Mouse (Mus musculus): ENCODE data around the gene Lce1l. TPM values are rescaled to one million over a fixed set of nuclear protein-coding genes. Genes with fewer than 3 reads are reported as not detected.
"Not testable (repeated sequence)": the region's sequence is repeated elsewhere in the genome, so short reads cannot be mapped to it uniquely, and the experiment has no call there.

The Lce1l gene
- not detected in 2 replicates for total RNA-seq (2014; fragmentation: Nextera tagmentation)
- total RNA-seq (2017) = not detected in 2 replicates

DNA sequence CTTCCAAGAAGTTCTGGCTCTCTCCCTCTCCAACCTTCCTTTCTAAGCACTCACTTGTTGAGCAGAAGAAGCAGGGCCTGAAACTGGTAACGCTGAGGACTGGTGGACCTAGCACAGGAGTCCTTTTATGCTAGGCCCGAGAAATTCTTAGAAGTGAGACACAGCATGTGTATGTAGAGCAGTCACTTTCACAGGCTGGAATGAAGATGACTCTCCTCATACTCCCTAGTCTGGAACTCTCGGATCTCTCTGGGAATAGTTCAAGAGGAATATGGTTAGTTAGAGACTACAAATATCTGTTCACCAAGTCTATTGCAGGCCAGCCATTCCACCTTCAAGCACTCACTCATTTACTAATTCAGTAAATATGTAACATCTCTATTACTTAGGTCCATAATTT lies at the start of gene Lce1l:
Lce1l (minus strand) TSS at position 101 of the 400 bp plus-strand sequence.
- no peak for ATAC-seq (replicated peaks; ENCODE audit: low FRiP score, low TSS enrichment, poor library complexity, severe bottlenecking)

DNA sequence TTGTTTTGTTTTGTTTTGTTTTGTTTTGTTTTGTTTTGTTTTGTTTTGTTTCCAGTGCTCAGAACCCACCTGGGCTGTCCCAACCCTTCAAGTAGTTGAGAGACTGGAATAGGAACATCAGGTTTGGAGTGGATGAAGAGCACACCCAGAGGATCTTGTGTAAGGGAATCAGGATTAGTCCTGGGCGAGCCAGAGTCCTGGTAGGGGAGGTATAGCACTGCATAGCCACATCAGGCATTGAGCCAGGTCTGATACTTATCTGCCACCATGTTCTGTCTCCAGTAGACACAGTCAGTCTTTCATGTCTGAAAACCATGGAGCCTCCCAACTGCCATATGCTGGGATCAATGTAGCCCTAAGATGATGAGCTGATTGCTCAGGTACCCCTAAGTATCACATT lies 43.4 kb upstream of the Lce1l start:
- ATAC-seq (replicated peaks; ENCODE audit: low FRiP score, low TSS enrichment, poor library complexity, severe bottlenecking) = no peak

DNA sequence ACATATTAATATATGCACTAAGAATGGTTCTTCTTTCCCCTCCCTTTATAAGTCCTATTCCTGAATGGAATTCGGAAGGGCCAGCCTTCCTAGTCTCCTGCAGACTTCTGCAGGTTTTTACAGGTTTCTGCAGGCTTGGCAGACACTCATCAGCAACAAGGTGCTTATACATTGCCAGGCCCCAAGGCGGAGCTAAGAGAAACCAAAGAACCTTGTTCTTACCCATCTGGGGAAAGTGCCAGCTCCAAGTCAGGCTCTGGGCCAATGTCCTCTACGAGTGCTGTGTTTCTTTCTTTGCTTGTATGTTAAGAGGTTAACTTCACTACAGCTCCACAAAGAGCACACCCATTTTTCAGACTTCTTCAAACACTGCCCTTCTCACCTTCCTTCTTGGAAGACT lies 43.0 kb upstream of the Lce1l start:
- no peak for ATAC-seq (replicated peaks; ENCODE audit: low FRiP score, low TSS enrichment, poor library complexity, severe bottlenecking)

DNA sequence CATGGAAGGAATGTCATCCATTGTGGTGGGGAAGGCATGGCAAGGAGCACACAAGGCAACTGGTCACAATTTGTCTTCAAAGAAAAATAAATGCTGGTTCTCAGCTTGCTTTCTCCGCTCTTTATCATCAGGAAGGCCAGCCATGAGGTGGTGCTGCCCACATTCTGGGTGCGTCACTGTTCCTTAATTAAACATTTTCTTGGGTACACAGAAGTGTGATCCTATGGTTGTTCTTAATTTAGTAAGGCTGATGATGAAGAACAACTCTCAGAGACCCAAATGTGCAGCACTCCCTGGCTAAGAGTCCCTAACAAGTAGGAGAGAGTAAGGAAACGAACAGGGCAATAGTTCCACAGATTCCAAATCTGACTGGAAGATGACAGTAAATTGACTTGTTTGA lies 23.1 kb upstream of the Lce1l start:
- no peak for ATAC-seq (replicated peaks; ENCODE audit: low FRiP score, low TSS enrichment, poor library complexity, severe bottlenecking)

DNA sequence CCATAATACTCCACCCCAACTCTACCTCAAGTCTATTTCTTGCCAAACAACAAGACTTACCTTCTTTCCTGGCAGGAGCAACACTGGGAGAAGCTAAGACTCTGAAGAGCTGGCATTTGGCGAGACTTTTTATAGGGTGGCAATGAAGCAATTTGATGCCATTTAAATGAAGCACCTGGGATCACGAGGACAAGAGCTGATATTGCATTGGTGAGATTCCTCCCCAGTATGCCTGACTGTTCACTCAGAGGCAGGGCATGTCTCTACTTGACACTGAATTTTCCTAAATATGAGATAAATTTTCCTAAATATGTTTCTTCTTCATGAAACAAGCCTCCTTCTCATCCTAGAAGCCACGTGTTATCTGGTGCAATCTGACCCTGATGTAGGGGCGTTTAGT lies 19.0 kb upstream of the Lce1l start, which contains the start of gene 2310050C09Rik:
2310050C09Rik (minus strand) TSS at position 101 of the 400 bp plus-strand sequence.
- ATAC-seq (replicated peaks; ENCODE audit: low FRiP score, low TSS enrichment, poor library complexity, severe bottlenecking) = no peak

DNA sequence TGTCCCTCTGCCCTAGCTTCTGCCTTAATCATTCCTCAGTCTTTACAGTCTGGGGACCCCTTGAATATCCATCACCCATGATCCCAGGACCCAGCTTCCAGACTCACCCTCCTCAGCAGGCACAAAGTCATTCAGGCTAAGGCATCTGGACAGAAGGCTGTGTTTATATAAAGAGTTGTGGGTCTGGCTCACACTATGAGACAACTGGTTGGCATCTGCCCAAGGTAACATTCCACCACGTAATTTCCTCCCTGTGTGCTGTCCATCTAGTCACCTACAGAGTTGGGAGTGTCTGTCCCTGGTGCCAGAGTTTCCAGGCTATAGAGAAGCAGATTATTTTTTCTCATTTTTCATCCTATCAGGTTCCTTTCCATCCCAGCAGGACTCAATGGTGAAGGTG lies 24.0 kb downstream of the Lce1l start, which contains the start of gene Kprp:
Kprp (minus strand) TSS at position 140 of the 400 bp plus-strand sequence.
- ATAC-seq (replicated peaks; ENCODE audit: low FRiP score, low TSS enrichment, poor library complexity, severe bottlenecking) = no peak

DNA sequence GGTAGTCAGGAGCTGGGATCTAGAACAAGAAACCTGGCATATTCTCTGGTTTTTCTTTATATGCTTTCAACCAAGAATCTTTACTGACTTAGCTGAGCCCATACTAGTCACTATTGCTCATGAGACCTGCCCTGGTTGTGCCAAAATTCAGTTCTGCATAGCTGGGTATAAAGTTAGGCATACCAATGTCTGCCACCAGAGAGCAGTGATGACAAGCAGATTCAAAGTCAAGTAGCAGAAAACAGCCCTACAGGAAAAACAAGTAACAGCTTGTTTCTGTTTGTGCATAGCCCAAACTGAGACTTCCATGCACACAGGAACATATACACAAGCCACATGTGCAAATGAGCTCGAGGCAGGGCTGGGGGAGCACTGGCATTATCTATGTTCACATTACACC lies 25.3 kb downstream of the Lce1l start:
- no peak for ATAC-seq (replicated peaks; ENCODE audit: low FRiP score, low TSS enrichment, poor library complexity, severe bottlenecking)

DNA sequence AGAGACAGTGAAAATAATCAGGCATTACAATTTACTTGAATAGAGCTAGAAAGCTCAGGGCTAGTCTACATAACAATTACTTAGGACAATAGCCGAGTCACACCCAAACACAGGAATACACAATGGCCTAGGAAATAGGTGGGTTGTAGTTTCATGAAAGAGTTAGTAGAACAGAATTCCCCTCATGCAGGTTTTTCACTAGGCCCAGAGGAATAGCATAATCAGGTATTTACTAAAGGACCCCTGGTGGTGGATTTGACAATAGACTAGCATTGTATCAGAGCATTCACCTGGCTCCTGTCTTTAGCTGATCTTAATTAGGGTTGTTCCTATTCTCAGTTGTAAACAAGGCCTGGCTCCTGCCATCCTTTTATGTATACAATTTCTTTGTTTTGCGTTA lies 35.0 kb downstream of the Lce1l start:
- not testable (repeated sequence) for ATAC-seq (replicated peaks; ENCODE audit: low FRiP score, low TSS enrichment, poor library complexity, severe bottlenecking)

DNA sequence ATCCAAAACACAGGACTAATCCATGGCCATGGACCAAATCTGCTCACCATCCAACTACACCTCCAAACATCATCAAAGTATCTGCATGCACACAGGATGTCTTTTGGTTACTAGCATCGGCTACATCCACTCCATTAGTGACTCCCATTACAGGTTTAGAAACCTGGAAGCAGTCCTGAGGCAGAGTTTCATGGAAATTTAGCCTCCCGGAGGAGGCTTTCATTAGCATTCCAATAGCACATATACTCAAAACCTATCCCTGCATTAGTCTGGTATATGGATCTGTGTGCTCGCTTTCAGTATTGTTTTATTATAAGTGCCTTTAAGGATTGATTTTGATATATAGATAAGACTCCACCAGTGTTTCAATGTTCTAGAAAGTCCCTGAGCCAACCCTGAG lies 35.5 kb downstream of the Lce1l start:
- no peak for ATAC-seq (replicated peaks; ENCODE audit: low FRiP score, low TSS enrichment, poor library complexity, severe bottlenecking)

DNA sequence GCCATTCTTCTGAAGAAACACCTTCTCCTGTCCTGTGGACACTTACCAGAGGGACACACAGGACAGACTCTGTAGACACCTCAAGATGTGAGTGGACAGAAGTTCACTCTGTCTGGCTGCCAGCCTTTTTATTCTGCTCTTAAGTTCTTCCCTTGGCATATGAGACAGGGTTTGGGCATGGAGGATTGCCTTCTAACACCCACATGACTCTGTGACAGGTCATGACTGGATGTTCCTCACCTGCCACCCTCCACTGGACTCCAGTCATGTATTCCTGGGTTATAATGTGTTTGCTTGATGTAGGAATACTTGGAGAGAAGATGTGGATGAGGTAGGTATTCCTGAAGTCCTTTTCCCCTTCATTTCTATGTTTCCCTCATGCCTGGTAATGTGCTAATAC lies 43.3 kb downstream of the Lce1l start, which contains the start of gene Lce1k:
Lce1k (minus strand) TSS at position 101 of the 400 bp plus-strand sequence.
- no peak for ATAC-seq (replicated peaks; ENCODE audit: low FRiP score, low TSS enrichment, poor library complexity, severe bottlenecking)

Other genes with a start within 250 kb of the Lce1l start
- gene 2210017I01Rik, start 243.8 kb downstream of the Lce1l start, total RNA-seq (2014; fragmentation: Nextera tagmentation) = not detected in 2 replicates
- not detected in 2 replicates for gene 2210017I01Rik, start 243.8 kb downstream of the Lce1l start, total RNA-seq (2017)
- not detected in 2 replicates for gene Lce6a, start 229.6 kb downstream of the Lce1l start, total RNA-seq (2014; fragmentation: Nextera tagmentation)
- not detected in 2 replicates for gene Lce6a, start 229.6 kb downstream of the Lce1l start, total RNA-seq (2017)
- gene Lce1a1, start 203.0 kb downstream of the Lce1l start, total RNA-seq (2014; fragmentation: Nextera tagmentation) = not detected in 2 replicates
- not detected in 2 replicates for gene Lce1a1, start 203.0 kb downstream of the Lce1l start, total RNA-seq (2017)
- gene Lce1b, start 194.4 kb downstream of the Lce1l start, total RNA-seq (2014; fragmentation: Nextera tagmentation) = not detected in 2 replicates
- not detected in 2 replicates for gene Lce1b, start 194.4 kb downstream of the Lce1l start, total RNA-seq (2017)
- gene Lce1a2, start 181.0 kb downstream of the Lce1l start, total RNA-seq (2014; fragmentation: Nextera tagmentation) = not detected in 2 replicates
- not detected in 2 replicates for gene Lce1a2, start 181.0 kb downstream of the Lce1l start, total RNA-seq (2017)
- not detected in 2 replicates for gene Lce1c, start 172.0 kb downstream of the Lce1l start, total RNA-seq (2014; fragmentation: Nextera tagmentation)
- gene Lce1c, start 172.0 kb downstream of the Lce1l start, total RNA-seq (2017) = not detected in 2 replicates
- gene Lce1d, start 164.1 kb downstream of the Lce1l start, total RNA-seq (2014; fragmentation: Nextera tagmentation) = not detected in 2 replicates
- not detected in 2 replicates for gene Lce1d, start 164.1 kb downstream of the Lce1l start, total RNA-seq (2017)
- gene Lce1e, start 142.2 kb downstream of the Lce1l start, total RNA-seq (2014; fragmentation: Nextera tagmentation) = not detected in 2 replicates
- gene Lce1e, start 142.2 kb downstream of the Lce1l start, total RNA-seq (2017) = not detected in 2 replicates
- gene Lce1f, start 130.9 kb downstream of the Lce1l start, total RNA-seq (2014; fragmentation: Nextera tagmentation) = not detected in 2 replicates
- not detected in 2 replicates for gene Lce1f, start 130.9 kb downstream of the Lce1l start, total RNA-seq (2017)
- gene Gm38119, start 112.2 kb downstream of the Lce1l start, total RNA-seq (2014; fragmentation: Nextera tagmentation) = not detected in 2 replicates
- gene Gm38119, start 112.2 kb downstream of the Lce1l start, total RNA-seq (2017) = not detected in 2 replicates
- not detected in 2 replicates for gene Lce1g, start 98.9 kb downstream of the Lce1l start, total RNA-seq (2014; fragmentation: Nextera tagmentation)
- not detected in 2 replicates for gene Lce1g, start 98.9 kb downstream of the Lce1l start, total RNA-seq (2017)
- not detected in 2 replicates for gene Lce1h, start 86.2 kb downstream of the Lce1l start, total RNA-seq (2014; fragmentation: Nextera tagmentation)
- gene Lce1h, start 86.2 kb downstream of the Lce1l start, total RNA-seq (2017) = not detected in 2 replicates
- gene Lce1i, start 72.4 kb downstream of the Lce1l start, total RNA-seq (2014; fragmentation: Nextera tagmentation) = not detected in 2 replicates
- gene Lce1i, start 72.4 kb downstream of the Lce1l start, total RNA-seq (2017) = not detected in 2 replicates
- gene Lce1j, start 60.8 kb downstream of the Lce1l start, total RNA-seq (2014; fragmentation: Nextera tagmentation) = not detected in 2 replicates
- not detected in 2 replicates for gene Lce1j, start 60.8 kb downstream of the Lce1l start, total RNA-seq (2017)
- not detected in 2 replicates for gene Lce1k, start 43.4 kb downstream of the Lce1l start, total RNA-seq (2014; fragmentation: Nextera tagmentation)
- not detected in 2 replicates for gene Lce1k, start 43.4 kb downstream of the Lce1l start, total RNA-seq (2017)
- gene Kprp, start 24.0 kb downstream of the Lce1l start, total RNA-seq (2014; fragmentation: Nextera tagmentation) = not detected in 2 replicates
- gene Kprp, start 24.0 kb downstream of the Lce1l start, total RNA-seq (2017) = not detected in 2 replicates
- not detected in 2 replicates for gene 2310050C09Rik, start 18.9 kb upstream of the Lce1l start, total RNA-seq (2014; fragmentation: Nextera tagmentation)
- gene 2310050C09Rik, start 18.9 kb upstream of the Lce1l start, total RNA-seq (2017) = not detected in 2 replicates
- gene Lce3a, start 74.9 kb upstream of the Lce1l start, total RNA-seq (2014; fragmentation: Nextera tagmentation) = not detected in 2 replicates
- gene Lce3a, start 74.9 kb upstream of the Lce1l start, total RNA-seq (2017) = not detected in 2 replicates
- not detected in 2 replicates for gene Lce3b, start 81.7 kb upstream of the Lce1l start, total RNA-seq (2014; fragmentation: Nextera tagmentation)
- not detected in 2 replicates for gene Lce3b, start 81.7 kb upstream of the Lce1l start, total RNA-seq (2017)
- not detected in 2 replicates for gene Lce3c, start 93.2 kb upstream of the Lce1l start, total RNA-seq (2014; fragmentation: Nextera tagmentation)
- not detected in 2 replicates for gene Lce3c, start 93.2 kb upstream of the Lce1l start, total RNA-seq (2017)
- not detected in 2 replicates for gene Lce3d, start 106.1 kb upstream of the Lce1l start, total RNA-seq (2014; fragmentation: Nextera tagmentation)
- not detected in 2 replicates for gene Lce3d, start 106.1 kb upstream of the Lce1l start, total RNA-seq (2017)
- gene Lce3e, start 115.8 kb upstream of the Lce1l start, total RNA-seq (2014; fragmentation: Nextera tagmentation) = not detected in 2 replicates
- gene Lce3e, start 115.8 kb upstream of the Lce1l start, total RNA-seq (2017) = not detected in 2 replicates
- gene Lce3f, start 140.9 kb upstream of the Lce1l start, total RNA-seq (2014; fragmentation: Nextera tagmentation) = not detected in 2 replicates
- not detected in 2 replicates for gene Lce3f, start 140.9 kb upstream of the Lce1l start, total RNA-seq (2017)
- not detected in 2 replicates for gene Crct1, start 164.4 kb upstream of the Lce1l start, total RNA-seq (2014; fragmentation: Nextera tagmentation)
- gene Crct1, start 164.4 kb upstream of the Lce1l start, total RNA-seq (2017) = not detected in 2 replicates
- not detected in 2 replicates for gene Lce1m, start 167.8 kb upstream of the Lce1l start, total RNA-seq (2014; fragmentation: Nextera tagmentation)
- gene Lce1m, start 167.8 kb upstream of the Lce1l start, total RNA-seq (2017) = not detected in 2 replicates
- not detected in 2 replicates for gene Gm4858, start 217.5 kb upstream of the Lce1l start, total RNA-seq (2014; fragmentation: Nextera tagmentation)
- not detected in 2 replicates for gene Gm4858, start 217.5 kb upstream of the Lce1l start, total RNA-seq (2017)